In the genomic region with DNA sequence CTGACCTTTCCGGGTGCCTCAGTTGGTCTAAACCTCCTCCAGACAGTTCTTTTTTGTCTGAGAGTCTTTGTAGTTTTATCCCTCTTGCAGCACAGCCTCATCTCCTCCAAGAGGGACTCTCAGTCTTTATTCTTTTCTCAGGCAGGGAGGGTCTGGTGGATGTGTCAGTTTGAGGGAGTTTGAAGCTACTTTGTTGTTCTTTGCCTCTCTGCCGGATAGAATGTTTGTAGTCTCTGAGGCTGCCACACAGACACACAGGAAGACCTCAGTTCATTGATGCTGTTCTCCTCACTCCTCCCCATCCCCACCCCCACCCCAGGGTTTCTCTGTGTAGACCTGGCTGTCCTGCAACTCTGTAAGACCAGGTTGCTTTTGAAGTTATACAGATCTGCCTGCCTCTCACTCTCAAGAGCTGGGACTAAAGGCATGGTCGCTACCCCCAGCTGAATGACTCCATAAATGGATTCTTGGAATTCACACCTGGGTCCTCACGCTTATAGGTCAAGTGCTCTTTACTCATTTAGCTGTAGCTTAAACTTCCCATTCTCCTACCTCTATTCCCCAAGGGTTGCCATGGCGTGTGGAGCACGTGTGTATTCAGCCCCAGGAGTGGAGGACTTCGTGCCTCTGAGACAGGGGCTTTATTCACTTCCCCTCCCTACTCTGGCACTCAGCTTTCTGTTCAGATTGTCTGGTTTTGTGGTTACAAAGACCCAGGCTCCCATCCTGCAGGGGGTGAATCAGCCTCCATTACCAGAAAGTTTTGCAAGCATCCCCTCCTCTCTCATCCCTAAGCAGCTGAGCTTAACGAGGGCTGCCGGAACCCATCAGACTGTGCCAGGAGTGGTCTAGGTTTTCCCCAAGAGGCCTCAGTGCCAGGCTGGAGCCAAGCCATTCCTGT, we compare ENCODE assay signal across 9 mouse cellular contexts. TPM values are rescaled to one million over a fixed set of nuclear protein-coding genes. Genes with fewer than 3 reads are reported as not detected.
DNase-seq lines count a peak whose midpoint lies in the region; ATAC-seq and TF ChIP-seq lines count a peak whose summit lies in the region.
"Had no signal": no experiment of that assay in that cellular context is flagged by ENCODE, and none has a peak within 500 bp of the region (broad histone marks: within the 10 kb centered on the region; RNA-seq: fewer than 3 reads in every experiment).

No protein-coding gene starts in this region.

- no peaks in the 10 kb centered on the region for H3K9me3 ChIP-seq in forebrain, embryonic 10.5 days
- H3K9me3 ChIP-seq in forebrain, embryonic 16.5 days (ENCODE audit: control insufficient read depth, low read length) = no peaks in the 10 kb centered on the region
- no peaks in the 10 kb centered on the region for H3K9me3 ChIP-seq in limb, embryonic 13.5 days

- peak overlapping the region; percentile 32 for H3K27ac ChIP-seq in forebrain, embryonic 10.5 days
- H3K27ac ChIP-seq in forebrain, embryonic 16.5 days (ENCODE audit: low read length) = no peak overlapping the region
- peak overlapping the region; percentile 59; the same call in 1 of the 2 replicates for H3K27ac ChIP-seq in limb, embryonic 13.5 days
- H3K27ac ChIP-seq in left cerebral cortex, adult 2 months = no peak overlapping the region

- no peak overlapping the region for H3K4me2 ChIP-seq in forebrain, embryonic 16.5 days (ENCODE audit: low read length)
- peak overlapping the region; percentile 9; the same call in 1 of the 2 replicates for H3K4me2 ChIP-seq in limb, embryonic 13.5 days (replicated peaks)

- peaks cover 27% of the 10 kb centered on the region for H3K4me1 ChIP-seq in forebrain, embryonic 10.5 days
- H3K4me1 ChIP-seq in forebrain, embryonic 16.5 days (replicated peaks; ENCODE audit: control insufficient read depth, insufficient read depth, low read length) = no peaks in the 10 kb centered on the region; the same call in 1 of the 2 replicates
- peaks cover 18% of the 10 kb centered on the region for H3K4me1 ChIP-seq in limb, embryonic 13.5 days

- H3K9ac ChIP-seq in forebrain, embryonic 16.5 days (replicated peaks; ENCODE audit: low read depth, low read length) = no peak overlapping the region
- peak overlapping the region; percentile 25; the same call in 1 of the 2 replicates for H3K9ac ChIP-seq in limb, embryonic 13.5 days

- H3K27me3 ChIP-seq in forebrain, embryonic 10.5 days (ENCODE audit: poor library complexity, severe bottlenecking) = no peaks in the 10 kb centered on the region
- no peaks in the 10 kb centered on the region for H3K27me3 ChIP-seq in forebrain, embryonic 16.5 days (replicated peaks; ENCODE audit: control insufficient read depth, insufficient read depth, low read length)
- H3K27me3 ChIP-seq in limb, embryonic 13.5 days = no peaks in the 10 kb centered on the region

- H3K4me3 ChIP-seq in forebrain, embryonic 10.5 days = no peak overlapping the region
- H3K4me3 ChIP-seq in forebrain, embryonic 16.5 days (replicated peaks; ENCODE audit: low read length) = no peak overlapping the region
- no peak overlapping the region for H3K4me3 ChIP-seq in limb, embryonic 13.5 days
- H3K4me3 ChIP-seq in left cerebral cortex, adult 2 months = no peak overlapping the region

- intact Hi-C loops in left cerebral cortex, adult 2 months (cut with DNase I) = no loop called here

- DNase-seq in forebrain, embryonic 10.5 days (ENCODE audit: extremely low spot score, low spot score) = no peak
- peak; percentile 45 to 60 for DNase-seq in spleen, postnatal 36 days (ENCODE audit: low spot score in 2 of 2)
- no peak for DNase-seq in spleen, adult 12 weeks (ENCODE audit: low spot score)
- peak; percentile 55 for DNase-seq in thymus, postnatal 4 days
- no peak for DNase-seq in left cerebral cortex, adult 2 months (ENCODE audit: extremely low spot score in 1 of 2, low spot score in 2 of 2)
- DNase-seq in kidney, adult 8-10 months = no peak
- DNase-seq: adrenal gland, postnatal 25 days had no signal

- WGBS in forebrain, embryonic 10.5 days = 42% methylated on average over 9 of the region's 9 CpGs
- 26% methylated on average over 9 of the region's 9 CpGs for WGBS in forebrain, embryonic 16.5 days
- WGBS in limb, embryonic 13.5 days = 29% methylated on average over 9 of the region's 9 CpGs

- peaks cover 10% of the 10 kb centered on the region; the same call in 1 of the 2 replicates for H3K36me3 ChIP-seq in forebrain, embryonic 10.5 days (replicated peaks)
- H3K36me3 ChIP-seq in forebrain, embryonic 16.5 days (ENCODE audit: control insufficient read depth, insufficient read depth) = no peaks in the 10 kb centered on the region
- peaks cover 5% of the 10 kb centered on the region for H3K36me3 ChIP-seq in limb, embryonic 13.5 days

- no peak for TF ChIP-seq CTCF in left cerebral cortex, adult 2 months (IDR thresholded peaks at IDR 0.05)

- no peak for ATAC-seq in forebrain, embryonic 16.5 days
- no peak for ATAC-seq in limb, embryonic 13.5 days (ENCODE audit: low FRiP score, low read depth)

RNA-seq across cellular contexts. Expression of a gene that starts 11.9 kb away (rescaled TPM):
- 62.6 and 71.5 TPM in 2 replicates for polyA plus RNA-seq in forebrain, embryonic 10.5 days (2016; fragmentation: Nextera tagmentation; extraction: Ambion mirVana)
- polyA plus RNA-seq in forebrain, embryonic 16.5 days (2015; fragmentation: Nextera tagmentation; extraction: Ambion mirVana) = 86.2 and 88.7 TPM in 2 replicates
- polyA plus RNA-seq in limb, embryonic 13.5 days (2015; fragmentation: Nextera tagmentation; extraction: Ambion mirVana) = 118 and 131 TPM in 2 replicates
- 10 to 100 TPM; 47.5 to 53.6 TPM for total RNA-seq in left cerebral cortex, adult 2 months (2021)

RNA-seq across cellular contexts. Expression of a gene that starts 20.3 kb away (rescaled TPM):
- polyA plus RNA-seq in forebrain, embryonic 10.5 days (2016; fragmentation: Nextera tagmentation; extraction: Ambion mirVana) = 6.3 and 8.5 TPM in 2 replicates
- polyA plus RNA-seq in forebrain, embryonic 16.5 days (2015; fragmentation: Nextera tagmentation; extraction: Ambion mirVana) = 1.8 and 2.9 TPM in 2 replicates
- 10.5 and 11.7 TPM in 2 replicates for polyA plus RNA-seq in limb, embryonic 13.5 days (2015; fragmentation: Nextera tagmentation; extraction: Ambion mirVana)
- total RNA-seq in left cerebral cortex, adult 2 months (2021) = 1 to 10 TPM; 1.2 to 2.4 TPM
- total RNA-seq: adrenal gland, postnatal 25 days had no signal

RNA-seq across cellular contexts. Expression of a gene that starts 35.3 kb away (rescaled TPM):
- 328 and 336 TPM in 2 replicates for polyA plus RNA-seq in forebrain, embryonic 10.5 days (2016; fragmentation: Nextera tagmentation; extraction: Ambion mirVana)
- polyA plus RNA-seq in forebrain, embryonic 16.5 days (2015; fragmentation: Nextera tagmentation; extraction: Ambion mirVana) = 309 and 325 TPM in 2 replicates
- 257 and 268 TPM in 2 replicates for polyA plus RNA-seq in limb, embryonic 13.5 days (2015; fragmentation: Nextera tagmentation; extraction: Ambion mirVana)
- 10 to 100 TPM; 83.8 TPM for total RNA-seq in left cerebral cortex, adult 2 months (2021)

RNA-seq across cellular contexts. Expression of a gene that starts 41.2 kb away (rescaled TPM):
- polyA plus RNA-seq in forebrain, embryonic 10.5 days (2016; fragmentation: Nextera tagmentation; extraction: Ambion mirVana) = 40.4 and 42.9 TPM in 2 replicates
- polyA plus RNA-seq in forebrain, embryonic 16.5 days (2015; fragmentation: Nextera tagmentation; extraction: Ambion mirVana) = 85.1 and 97.7 TPM in 2 replicates
- 51.2 and 51.6 TPM in 2 replicates for polyA plus RNA-seq in limb, embryonic 13.5 days (2015; fragmentation: Nextera tagmentation; extraction: Ambion mirVana)
- 10 to 100 TPM; 47.9 to 54.6 TPM for total RNA-seq in left cerebral cortex, adult 2 months (2021)

RNA-seq across cellular contexts. Expression of a gene that starts 44.6 kb away (rescaled TPM):
- polyA plus RNA-seq in forebrain, embryonic 10.5 days (2016; fragmentation: Nextera tagmentation; extraction: Ambion mirVana) = 18.3 and 18.8 TPM in 2 replicates
- 18.3 and 20.1 TPM in 2 replicates for polyA plus RNA-seq in forebrain, embryonic 16.5 days (2015; fragmentation: Nextera tagmentation; extraction: Ambion mirVana)
- 16.2 and 18.3 TPM in 2 replicates for polyA plus RNA-seq in limb, embryonic 13.5 days (2015; fragmentation: Nextera tagmentation; extraction: Ambion mirVana)
- total RNA-seq in left cerebral cortex, adult 2 months (2021) = 10 to 100 TPM; 43.3 to 46.1 TPM

Comparison
In these comparisons a context has a peak if more than half of its experiments do, and no peak if none do; other contexts are left out.
1. DNase-seq: peak in spleen, postnatal 36 days (2 of 2) and thymus, postnatal 4 days (single experiment); none in forebrain, embryonic 10.5 days (single experiment), spleen, adult 12 weeks (single experiment), left cerebral cortex, adult 2 months (0 of 2) and kidney, adult 8-10 months (0 of 2).
2. H3K27ac ChIP-seq: peak in forebrain, embryonic 10.5 days (single experiment) and limb, embryonic 13.5 days (single experiment); none in forebrain, embryonic 16.5 days (single experiment) and left cerebral cortex, adult 2 months (single experiment).